Mouse (Mus musculus): ENCODE data around the gene Col5a1.

Col5a1 gene

GRCm38 (mm10) chr2:27885456-27886147 is 623 bp upstream of the Col5a1 start:
- DNase-seq (ENCODE audit: low read depth), result no peak

- DNase-seq (ENCODE audit: low read depth), result no peak
These were observed 609 bp downstream of the Col5a1 start for GRCm38 (mm10) chr2:27886608-27887460.

- DNase-seq (ENCODE audit: low read depth), result no peak
These were observed 1.4 kb downstream of the Col5a1 start for GRCm38 (mm10) chr2:27887461-27888264.

- peak; percentile 85 for DNase-seq (ENCODE audit: low read depth)
These were observed 2.6 kb downstream of the Col5a1 start for GRCm38 (mm10) chr2:27888603-27889545.

- DNase-seq (ENCODE audit: low read depth), result peak; percentile 70
These were observed 5.8 kb downstream of the Col5a1 start for GRCm38 (mm10) chr2:27891922-27892541.

GRCm38 (mm10) chr2:27893015-27893414 is 6.8 kb downstream of the Col5a1 start:
- DNase-seq (ENCODE audit: low read depth), result no peak

GRCm38 (mm10) chr2:27894986-27895385 is 8.8 kb downstream of the Col5a1 start:
- DNase-seq (ENCODE audit: low read depth), result no peak

GRCm38 (mm10) chr2:27895648-27896047 is 9.4 kb downstream of the Col5a1 start:
- DNase-seq (ENCODE audit: low read depth), result no peak

- DNase-seq (ENCODE audit: low read depth), result no peak
These were observed 10.9 kb downstream of the Col5a1 start for GRCm38 (mm10) chr2:27897161-27897560.

GRCm38 (mm10) chr2:27899894-27900293 is 13.7 kb downstream of the Col5a1 start:
- no peak for DNase-seq (ENCODE audit: low read depth)

GRCm38 (mm10) chr2:27901076-27901475 is 14.9 kb downstream of the Col5a1 start:
- DNase-seq (ENCODE audit: low read depth), result no peak

- DNase-seq (ENCODE audit: low read depth), result no peak
These were observed 15.5 kb downstream of the Col5a1 start for GRCm38 (mm10) chr2:27901525-27902245.

- DNase-seq (ENCODE audit: low read depth), result no peak
These were observed 16.1 kb downstream of the Col5a1 start for GRCm38 (mm10) chr2:27902318-27902717.

- DNase-seq (ENCODE audit: low read depth), result no peak
These were observed 19.2 kb downstream of the Col5a1 start for GRCm38 (mm10) chr2:27905411-27905810.

GRCm38 (mm10) chr2:27910501-27910900 is 24.3 kb downstream of the Col5a1 start:
- no peak for DNase-seq (ENCODE audit: low read depth)

GRCm38 (mm10) chr2:27912546-27913275 is 26.5 kb downstream of the Col5a1 start:
- DNase-seq (ENCODE audit: low read depth), result no peak

GRCm38 (mm10) chr2:27915726-27916125 is 29.5 kb downstream of the Col5a1 start:
- DNase-seq (ENCODE audit: low read depth), result no peak

GRCm38 (mm10) chr2:27916316-27916715 is 30.1 kb downstream of the Col5a1 start:
- no peak for DNase-seq (ENCODE audit: low read depth)

GRCm38 (mm10) chr2:27917177-27917576 is 31.0 kb downstream of the Col5a1 start:
- no peak for DNase-seq (ENCODE audit: low read depth)

All from fibroblast of lung, adult 2 months (primary cell).